Mouse (Mus musculus): ENCODE results near the gene Dhrs2. TPM values are rescaled to one million over a fixed set of nuclear protein-coding genes. Genes with fewer than 3 reads are reported as not detected.

Dhrs2 gene
- polyA plus RNA-seq (2012; rRNA removed), result 0.44 and 1.2 TPM in 2 replicates

GRCm38 (mm10) chr14:55221707-55222106 lies at the start of gene Dhrs2:
Gene Dhrs2, plus strand, starts transcription at chr14:55222007.

Other genes with a start within 250 kb of the Dhrs2 start
- not detected in 2 replicates for gene Gm17428, start 245.1 kb upstream of the Dhrs2 start, polyA plus RNA-seq (2012; rRNA removed)
- gene Myh7, start 227.4 kb upstream of the Dhrs2 start, polyA plus RNA-seq (2012; rRNA removed), result 5.9 and 18.0 TPM in 2 replicates
- 56.3 and 58.2 TPM in 2 replicates for gene Ngdn, start 206.6 kb upstream of the Dhrs2 start, polyA plus RNA-seq (2012; rRNA removed)
- 16.4 and 19.1 TPM in 2 replicates for gene Zfhx2, start 129.7 kb upstream of the Dhrs2 start, polyA plus RNA-seq (2012; rRNA removed)
- 17.4 and 19.9 TPM in 2 replicates for gene Thtpa, start 127.2 kb upstream of the Dhrs2 start, polyA plus RNA-seq (2012; rRNA removed)
- gene Ap1g2, start 115.4 kb upstream of the Dhrs2 start, polyA plus RNA-seq (2012; rRNA removed), result 15.2 and 17.0 TPM in 2 replicates
- gene Jph4, start 105.1 kb upstream of the Dhrs2 start, polyA plus RNA-seq (2012; rRNA removed), result 123 and 132 TPM in 2 replicates

Measured in central nervous system, embryonic 14 days (tissue).